Mouse (Mus musculus) liver, postnatal 0 days (tissue): Measurements from ENCODE around the gene 2610318N02Rik. TPM values are rescaled to one million over a fixed set of nuclear protein-coding genes. Genes with fewer than 3 reads are reported as not detected.

Experiments used
- ATAC-seq: fragments of 200-750 bp; cut with Nextera tagmentation; 2 replicates; pipeline ENCODE4 v1.8.0; 2017; ENCODE audit warnings: mild to moderate bottlenecking, moderate library complexity
- DNase-seq: peaks from one replicate; pipeline ENCODE4 v3.0.0-alpha.2; 2016
- H3K27ac ChIP-seq: fragments of 300-500 bp; sonication (generic); 2 replicates; pipeline ENCODE4 v1.5.1; 2014; ENCODE audit warnings: antibody characterized with exemption, moderate library complexity, mild to moderate bottlenecking, low read depth
- H3K27me3 ChIP-seq: fragments of 300-500 bp; sonication (generic); 2 replicates; pipeline ENCODE4 v1.6.1; 2014; ENCODE audit warnings: low read length, control low read depth, mixed read lengths; ENCODE audit not compliant: insufficient read depth
- H3K36me3 ChIP-seq: fragments of 300-500 bp; sonication (generic); replicated peaks from 2 replicates; pipeline ENCODE4 v1.6.1; 2014; ENCODE audit warnings: mild to moderate bottlenecking, control low read depth, low read length, moderate library complexity, mixed read lengths; ENCODE audit not compliant: insufficient read depth
- H3K4me1 ChIP-seq: fragments of 300-500 bp; sonication (generic); 2 replicates; pipeline ENCODE4 v1.6.1; 2014; ENCODE audit warnings: antibody characterized with exemption, mild to moderate bottlenecking, control low read depth; ENCODE audit not compliant: insufficient read depth
- H3K4me2 ChIP-seq: fragments of 300-500 bp; sonication (generic); 2 replicates; pipeline ENCODE4 v1.6.1; 2014; ENCODE audit warnings: low read depth, mild to moderate bottlenecking, low read length, moderate library complexity, mixed read lengths
- H3K4me3 ChIP-seq: fragments of 300-500 bp; sonication (generic); 2 replicates; pipeline ENCODE4 v1.5.1; 2014; ENCODE audit warnings: low read depth, low read length
- H3K9ac ChIP-seq: fragments of 300-500 bp; sonication (generic); replicated peaks from 2 replicates; pipeline ENCODE4 v1.6.1; 2014; ENCODE audit warnings: mild to moderate bottlenecking, moderate library complexity
- H3K9me3 ChIP-seq: fragments of 300-500 bp; sonication (generic); 2 replicates; pipeline ENCODE4 v1.6.1; 2016; ENCODE audit warnings: mild to moderate bottlenecking, control low read depth, low read length, mixed read lengths
- CTCF ChIP-seq: sonication (generic); IDR thresholded peaks from 2 replicates; pipeline ENCODE4 v1.5.1; 2016; ENCODE audit warnings: antibody characterized with exemption, low read depth
- EP300 ChIP-seq: IDR thresholded peaks from 2 replicates; pipeline ENCODE4 v1.6.1; 2016; ENCODE audit warnings: antibody characterized with exemption, low read depth, mild to moderate bottlenecking
- WGBS: fragments of 180-500 bp; shearing (Covaris S2); extraction: QIAGEN DNeasy Blood & Tissue Kit; methylation state at CpG from one replicate; pipeline ENCODE4 v1.1.7; 2014; ENCODE audit not compliant: insufficient replicate concordance; 5-methylcytosine and 5-hydroxymethylcytosine counted together
- polyA plus RNA-seq: library from polyadenylated mRNA; unstranded; fragments of >200 nt; fragmentation: Nextera tagmentation; extraction: Ambion mirVana; gene quantifications from 2 replicates; pipeline ENCODE4 v1.2.1, GENCODE M21; 2015

Gene 2610318N02Rik
- polyA plus RNA-seq, 1 experiment from 2014 or later, result 5.2 TPM

DNA sequence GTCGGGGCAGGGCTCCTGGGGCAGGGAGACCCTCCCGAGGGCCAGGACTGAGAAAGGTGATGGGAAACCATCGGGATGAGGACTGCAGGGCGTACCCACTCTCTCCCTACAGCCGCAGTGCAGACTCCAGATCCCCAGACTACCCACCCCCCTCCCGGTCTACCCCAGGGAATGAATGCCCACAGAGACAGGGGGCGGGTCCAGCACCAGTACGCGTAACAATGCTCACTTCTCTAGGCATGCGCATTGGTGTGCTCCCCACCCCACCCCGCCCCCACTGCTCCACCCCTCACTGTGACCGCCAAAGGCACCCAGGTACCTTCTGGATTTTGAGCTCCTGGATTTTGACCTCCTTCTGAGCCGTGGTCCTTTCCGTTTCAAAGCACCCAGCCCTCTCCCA lies 3.4 kb downstream of the 2610318N02Rik start:
- 83% methylated on average over 13 of the region's 14 CpGs for WGBS

DNA sequence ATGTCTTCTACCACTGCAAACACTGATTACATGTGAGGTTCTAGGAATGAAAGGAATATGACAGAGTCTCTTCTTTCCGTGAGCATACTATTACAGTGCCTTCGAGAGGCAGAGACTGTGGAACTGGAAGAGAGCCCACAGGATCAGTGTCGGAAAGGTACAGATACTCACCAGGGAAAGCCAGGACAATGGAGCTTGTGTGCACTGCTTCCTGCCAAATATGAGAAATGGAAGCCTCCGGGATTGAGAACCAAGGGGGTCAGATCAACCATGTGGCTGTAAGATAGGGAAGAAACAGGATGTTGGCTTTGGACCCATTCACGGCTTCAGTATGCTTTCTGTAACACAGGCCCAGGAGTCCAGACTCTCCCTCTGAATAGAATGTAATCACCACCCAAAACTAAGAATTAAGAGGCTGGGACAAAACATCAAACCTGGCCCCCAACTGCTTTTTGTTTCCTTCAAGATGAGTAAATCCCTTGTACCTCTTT lies 7.6 kb downstream of the 2610318N02Rik start:
- no peak overlapping the region for H3K4me2 ChIP-seq
- TF ChIP-seq CTCF (no peak), EP300 (no peak)
- H3K4me1 ChIP-seq, result no peaks in the 10 kb centered on the region
- ATAC-seq (no peak), DNase-seq (no peak)
- no peaks in the 10 kb centered on the region for H3K9me3 ChIP-seq
- 80% methylated on average over 5 of the region's 5 CpGs for WGBS
- no peaks in the 10 kb centered on the region for H3K36me3 ChIP-seq
- no peak overlapping the region for H3K4me3 ChIP-seq
- H3K27me3 ChIP-seq, result no peaks in the 10 kb centered on the region
- H3K27ac ChIP-seq, result no peak overlapping the region
- H3K9ac ChIP-seq, result no peak overlapping the region

More for the DNA sequence above, 3.4 kb downstream of the 2610318N02Rik start:
- Histone ChIP-seq H3K36me3 (no peaks in the 10 kb centered on the region), H3K27ac (no peak overlapping the region), H3K9me3 (no peaks in the 10 kb centered on the region), H3K4me1 (peaks cover 21% of the 10 kb centered on the region), H3K9ac (no peak overlapping the region), H3K4me2 (no peak overlapping the region), H3K27me3 (no peaks in the 10 kb centered on the region), H3K4me3 (no peak overlapping the region)
- TF ChIP-seq CTCF, result no peak
- TF ChIP-seq EP300, result no peak
- DNase-seq (no peak), ATAC-seq (no peak)

DNA sequence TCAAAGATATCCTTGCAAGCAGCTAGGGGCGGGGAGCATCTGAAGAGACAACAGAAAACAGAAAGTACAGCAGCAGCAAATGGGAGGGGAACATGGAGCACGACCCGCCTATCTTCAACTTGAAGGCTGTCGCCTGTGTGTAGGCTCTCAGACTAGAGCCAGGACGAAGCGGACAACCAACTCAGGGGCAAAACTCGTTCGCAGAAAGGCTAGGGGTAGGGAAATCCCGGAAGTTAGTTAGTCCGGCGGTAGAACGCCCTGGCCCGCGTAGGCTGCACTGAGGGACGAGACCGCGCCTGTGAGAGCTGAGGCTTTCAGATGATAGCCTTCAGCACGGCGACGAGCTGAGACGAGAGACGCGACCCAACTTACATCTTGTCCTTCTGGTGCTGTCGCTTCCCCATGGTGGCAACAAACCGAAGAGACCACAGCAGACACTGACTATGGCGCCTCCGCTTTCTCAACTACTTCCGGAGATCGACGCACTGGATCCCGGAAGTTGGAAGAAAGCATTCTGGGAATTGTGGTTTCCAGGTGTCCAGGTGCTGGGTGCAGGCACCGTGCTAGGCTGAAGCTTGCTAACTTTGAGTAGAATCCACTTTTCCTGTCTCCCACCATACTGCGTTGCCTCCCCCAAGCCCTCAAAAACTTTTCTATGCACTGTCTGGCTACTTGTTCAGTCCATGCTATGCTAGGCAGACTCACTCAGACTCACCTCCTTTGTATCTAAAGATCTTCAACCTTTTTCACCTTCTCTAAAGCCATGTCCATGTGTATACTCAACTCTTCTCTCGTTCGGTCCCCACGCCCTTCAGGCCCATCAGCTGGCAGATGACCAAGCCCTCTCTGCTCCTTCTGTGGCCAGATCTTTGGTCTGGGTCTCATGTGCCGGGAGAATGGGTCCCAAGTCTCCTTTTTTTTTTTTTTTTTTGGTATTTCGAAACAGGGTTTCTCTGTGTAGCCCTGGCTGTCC lies 13.9 kb downstream of the 2610318N02Rik start, which contains the start of gene Ppil2:
Gene Ppil2 (minus strand): TSS at position 487 of the 973 bp plus-strand sequence.
- Histone ChIP-seq H3K4me3 (peak within 1 kb of the TSS; percentile 99), H3K9ac (peak within 1 kb of the TSS; percentile 96), H3K9me3 (no peaks in the 10 kb centered on the region), H3K27me3 (no peaks in the 10 kb centered on the region), H3K27ac (peak within 1 kb of the TSS; percentile 92), H3K36me3 (peaks cover 16% of the 10 kb centered on the region), H3K4me1 (peaks cover 7% of the 10 kb centered on the region), H3K4me2 (peak within 1 kb of the TSS; percentile 78)
- no peak for TF ChIP-seq CTCF
- TF ChIP-seq EP300, result no peak
- ATAC-seq (peak; percentile 92), DNase-seq (peak; percentile 77)
- 6% methylated on average over 38 of the region's 38 CpGs for WGBS

DNA sequence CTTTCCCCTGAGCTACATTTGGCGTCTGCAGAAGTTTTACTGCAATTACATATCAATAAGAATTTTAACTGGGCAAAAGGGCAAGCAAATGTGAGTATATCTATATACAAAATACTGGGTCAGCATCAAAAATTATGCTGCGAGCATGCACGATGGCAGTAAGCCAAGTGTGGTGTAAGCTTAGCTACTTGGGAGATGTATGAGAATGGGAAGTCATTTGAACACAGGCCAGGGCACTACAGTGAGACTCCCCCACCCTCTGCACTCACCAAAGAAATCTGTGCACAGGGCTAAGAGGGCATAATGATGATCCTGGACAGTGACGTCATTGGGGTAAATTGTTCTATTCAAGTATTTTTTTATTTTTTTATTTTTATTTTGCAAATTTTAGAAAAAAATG lies 20.4 kb downstream of the 2610318N02Rik start:
- H3K4me1 ChIP-seq, result peaks cover 1% of the 10 kb centered on the region; the same call in 1 of the 2 replicates
- no peak overlapping the region for H3K4me2 ChIP-seq
- TF ChIP-seq EP300 (no peak), CTCF (no peak)
- WGBS, result 76% methylated on average over 4 of the region's 4 CpGs
- no peaks in the 10 kb centered on the region for H3K27me3 ChIP-seq
- H3K27ac ChIP-seq, result no peak overlapping the region
- H3K9me3 ChIP-seq, result no peaks in the 10 kb centered on the region
- ATAC-seq, result no peak
- H3K36me3 ChIP-seq, result peaks cover 59% of the 10 kb centered on the region
- H3K4me3 ChIP-seq, result no peak overlapping the region
- H3K9ac ChIP-seq, result no peak overlapping the region
- DNase-seq, result no peak

DNA sequence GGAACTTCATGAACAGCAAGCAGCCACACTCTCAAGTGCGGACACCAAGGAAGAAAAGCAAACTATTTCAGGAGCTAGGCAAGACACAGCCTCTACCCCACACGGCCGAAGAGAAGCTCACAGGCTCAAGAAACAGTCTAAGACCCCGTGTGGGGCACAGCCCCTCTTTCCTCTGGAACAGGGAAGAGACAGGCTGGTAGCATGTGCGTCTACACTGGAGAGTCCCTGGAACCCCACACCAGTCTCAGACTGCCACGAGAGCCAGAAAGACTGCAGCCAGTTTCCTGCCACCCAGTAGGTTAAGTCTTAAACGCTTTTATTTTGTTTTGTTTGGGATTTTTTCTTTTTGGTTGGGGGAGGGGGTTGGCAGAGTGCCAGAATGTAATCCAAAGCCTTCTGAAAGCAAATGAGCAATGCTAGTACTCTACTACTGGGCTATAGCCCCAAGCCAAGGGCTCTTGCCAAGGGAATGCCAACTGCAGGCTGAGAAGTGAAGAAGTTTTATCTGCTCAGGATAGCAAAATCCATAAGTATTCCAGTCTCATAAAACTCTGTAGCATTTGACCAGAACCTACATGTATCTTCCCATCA lies 22.2 kb downstream of the 2610318N02Rik start:
- no peak overlapping the region for H3K4me2 ChIP-seq
- 81% methylated on average over 7 of the region's 7 CpGs for WGBS
- TF ChIP-seq EP300 (no peak), CTCF (no peak)
- peaks cover 62% of the 10 kb centered on the region for H3K36me3 ChIP-seq
- no peak overlapping the region for H3K27ac ChIP-seq
- ATAC-seq, result no peak
- no peak overlapping the region for H3K9ac ChIP-seq
- no peaks in the 10 kb centered on the region for H3K27me3 ChIP-seq
- no peaks in the 10 kb centered on the region for H3K9me3 ChIP-seq
- DNase-seq, result no peak
- no peak overlapping the region for H3K4me3 ChIP-seq
- no peaks in the 10 kb centered on the region for H3K4me1 ChIP-seq

DNA sequence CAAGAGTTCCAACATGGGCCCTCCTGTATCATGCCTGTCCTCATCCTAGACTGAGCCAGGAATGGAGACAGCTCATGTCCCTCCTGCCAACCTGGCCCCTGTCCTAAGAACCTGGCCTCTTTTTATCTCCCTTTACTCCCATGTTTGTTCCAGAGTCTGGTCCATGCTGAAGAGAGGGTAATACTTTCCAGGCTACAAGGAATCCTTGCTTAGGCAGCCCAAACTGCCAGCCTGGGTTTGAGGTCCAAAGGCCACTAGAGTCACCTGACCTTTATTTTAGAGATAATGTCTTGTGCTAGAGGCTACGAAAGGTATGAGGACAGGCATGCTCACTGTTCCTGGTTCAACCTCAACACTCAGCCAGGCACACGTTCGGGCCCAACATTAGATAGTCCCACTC lies 28.0 kb downstream of the 2610318N02Rik start:
- Histone ChIP-seq H3K4me3 (no peak overlapping the region), H3K9ac (no peak overlapping the region), H3K36me3 (peaks cover 80% of the 10 kb centered on the region), H3K4me2 (no peak overlapping the region), H3K4me1 (no peaks in the 10 kb centered on the region), H3K9me3 (no peaks in the 10 kb centered on the region), H3K27me3 (no peaks in the 10 kb centered on the region), H3K27ac (no peak overlapping the region)
- no peak for TF ChIP-seq EP300
- TF ChIP-seq CTCF, result no peak
- ATAC-seq (no peak), DNase-seq (no peak)
- 76% methylated on average over 3 of the region's 3 CpGs for WGBS
